Mouse (Mus musculus) lung, postnatal 0 days (tissue): ENCODE measurements around the gene C8g.

ENCODE experiments used
- CTCF ChIP-seq: IDR thresholded peaks from 2 replicates; pipeline ENCODE4 v1.5.1; 2016; ENCODE audit warnings: antibody characterized with exemption, mild to moderate bottlenecking
- EP300 ChIP-seq: IDR thresholded peaks from 2 replicates; pipeline ENCODE4 v1.6.1; 2016; ENCODE audit warnings: antibody characterized with exemption, mild to moderate bottlenecking, control low read depth

GRCm38 (mm10) chr2:25501593-25502486 is at the start of gene C8g:
- TF ChIP-seq CTCF (no peak), EP300 (no peak)
